Mouse (Mus musculus) intestine, embryonic 14.5 days (tissue): ENCODE data around the gene Narfl. TPM values are rescaled to one million over a fixed set of nuclear protein-coding genes. Genes with fewer than 3 reads are reported as not detected.
A peak's percentile ranks its signal among the peaks of the same experiment; 100 is the strongest.

ENCODE experiments used
- ATAC-seq: fragments of 200-750 bp; cut with Nextera tagmentation; replicated peaks from 2 replicates; pipeline ENCODE4 v1.8.0; 2017; ENCODE audit warnings: low read depth, moderate number of reproducible peaks, moderate TSS enrichment, moderate library complexity; ENCODE audit not compliant: low FRiP score, low TSS enrichment
- DNase-seq: peaks from one replicate; pipeline ENCODE4 v3.0.0-alpha.2; 2018; ENCODE audit warnings: low spot score
- H3K27ac ChIP-seq: fragments of 300-500 bp; sonication (generic); 2 replicates; pipeline ENCODE4 v1.5.1; 2014; ENCODE audit warnings: low read depth, mild to moderate bottlenecking, control low read depth
- H3K27me3 ChIP-seq: fragments of 300-500 bp; sonication (generic); replicated peaks from 2 replicates; pipeline ENCODE4 v1.6.1; 2014; ENCODE audit warnings: low read length, control low read depth; ENCODE audit not compliant: control insufficient read depth, insufficient read depth
- H3K36me3 ChIP-seq: fragments of 300-500 bp; sonication (generic); 2 replicates; pipeline ENCODE4 v1.6.1; 2014; ENCODE audit warnings: low read length, control low read depth; ENCODE audit not compliant: control insufficient read depth, insufficient read depth
- H3K4me1 ChIP-seq: fragments of 300-500 bp; sonication (generic); replicated peaks from 2 replicates; pipeline ENCODE4 v1.6.1; 2014; ENCODE audit warnings: low read length, control low read depth, mixed read lengths; ENCODE audit not compliant: control insufficient read depth, insufficient read depth
- H3K4me2 ChIP-seq: fragments of 300-500 bp; sonication (generic); 2 replicates; pipeline ENCODE4 v1.6.1; 2014; ENCODE audit warnings: low read length
- H3K4me3 ChIP-seq: fragments of 300-500 bp; sonication (generic); 2 replicates; pipeline ENCODE4 v1.5.1; 2014; ENCODE audit warnings: low read depth, low read length, control low read depth, mixed read lengths
- H3K9ac ChIP-seq: fragments of 300-500 bp; sonication (generic); 2 replicates; pipeline ENCODE4 v1.6.1; 2014; ENCODE audit warnings: mild to moderate bottlenecking, low read length
- H3K9me3 ChIP-seq: fragments of 300-500 bp; sonication (generic); 2 replicates; pipeline ENCODE4 v1.6.1; 2016; ENCODE audit warnings: low read length, control low read depth; ENCODE audit not compliant: control insufficient read depth
- WGBS: fragments of 180-500 bp; shearing (Covaris S2); extraction: QIAGEN DNeasy Blood & Tissue Kit; methylation state at CpG from one replicate; pipeline ENCODE4 v1.1.7; 2014; 5-methylcytosine and 5-hydroxymethylcytosine counted together
- polyA plus RNA-seq: library from polyadenylated mRNA; unstranded; fragments of >200 nt; fragmentation: Nextera tagmentation; extraction: Ambion mirVana; gene quantifications from 2 replicates; pipeline ENCODE4 v1.2.1, GENCODE M21; 2014

Gene Narfl
- polyA plus RNA-seq, 1 experiment from 2014 or later = 25.2 TPM

DNA sequence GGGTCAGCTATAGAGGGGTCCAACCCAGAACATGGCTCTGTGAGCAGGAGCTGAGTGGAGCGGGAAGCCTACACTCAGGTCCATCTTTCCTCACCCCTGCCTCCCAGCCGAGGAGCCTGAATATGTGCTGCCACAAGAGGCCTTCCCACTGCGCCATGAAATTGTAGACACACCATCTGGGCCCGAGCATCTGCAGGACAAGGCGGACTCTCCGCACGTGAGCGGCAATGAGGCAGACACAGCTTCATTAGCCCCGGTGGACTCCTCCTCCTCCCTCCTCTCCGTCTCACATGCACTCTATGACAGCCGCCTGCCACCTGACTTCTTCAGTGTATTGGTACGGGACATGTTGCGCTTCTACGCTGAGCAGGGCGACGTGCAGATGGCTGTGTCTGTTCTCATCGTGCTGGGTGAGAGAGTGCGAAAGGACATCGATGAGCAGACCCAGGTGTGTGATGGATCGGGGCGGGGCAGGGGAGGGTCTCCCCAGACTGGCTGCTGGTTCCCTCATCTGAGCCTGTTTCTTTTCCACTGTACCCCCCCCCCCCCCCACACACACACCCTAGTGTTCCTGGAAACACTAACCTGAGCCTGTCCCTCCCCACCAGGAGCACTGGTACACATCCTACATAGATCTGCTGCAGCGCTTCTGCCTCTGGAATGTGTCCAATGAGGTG lies 54.1 kb downstream of the Narfl start:
- Histone ChIP-seq H3K4me2 (no peak overlapping the region), H3K27me3 (no peaks in the 10 kb centered on the region), H3K27ac (no peak overlapping the region), H3K4me3 (no peak overlapping the region), H3K9me3 (no peaks in the 10 kb centered on the region), H3K4me1 (peaks cover 45% of the 10 kb centered on the region), H3K9ac (no peak overlapping the region), H3K36me3 (peaks cover 45% of the 10 kb centered on the region)
- no peak for ATAC-seq
- DNase-seq = no peak
- WGBS = 96% methylated on average over 22 of the region's 22 CpGs

GRCm38 (mm10) chr17:25828223-25828594 lies 54.6 kb downstream of the Narfl start:
- H3K9me3 ChIP-seq = no peaks in the 10 kb centered on the region
- peak overlapping the region; percentile 69 for H3K4me3 ChIP-seq
- no peak overlapping the region for H3K9ac ChIP-seq
- H3K27me3 ChIP-seq = no peaks in the 10 kb centered on the region
- peak overlapping the region; percentile 85 for H3K4me2 ChIP-seq
- ATAC-seq = no peak
- H3K36me3 ChIP-seq = peaks cover 45% of the 10 kb centered on the region
- no peak for DNase-seq
- H3K27ac ChIP-seq = peak overlapping the region; percentile 82
- 84% methylated on average over 8 of the region's 8 CpGs for WGBS
- peaks cover 45% of the 10 kb centered on the region for H3K4me1 ChIP-seq

DNA sequence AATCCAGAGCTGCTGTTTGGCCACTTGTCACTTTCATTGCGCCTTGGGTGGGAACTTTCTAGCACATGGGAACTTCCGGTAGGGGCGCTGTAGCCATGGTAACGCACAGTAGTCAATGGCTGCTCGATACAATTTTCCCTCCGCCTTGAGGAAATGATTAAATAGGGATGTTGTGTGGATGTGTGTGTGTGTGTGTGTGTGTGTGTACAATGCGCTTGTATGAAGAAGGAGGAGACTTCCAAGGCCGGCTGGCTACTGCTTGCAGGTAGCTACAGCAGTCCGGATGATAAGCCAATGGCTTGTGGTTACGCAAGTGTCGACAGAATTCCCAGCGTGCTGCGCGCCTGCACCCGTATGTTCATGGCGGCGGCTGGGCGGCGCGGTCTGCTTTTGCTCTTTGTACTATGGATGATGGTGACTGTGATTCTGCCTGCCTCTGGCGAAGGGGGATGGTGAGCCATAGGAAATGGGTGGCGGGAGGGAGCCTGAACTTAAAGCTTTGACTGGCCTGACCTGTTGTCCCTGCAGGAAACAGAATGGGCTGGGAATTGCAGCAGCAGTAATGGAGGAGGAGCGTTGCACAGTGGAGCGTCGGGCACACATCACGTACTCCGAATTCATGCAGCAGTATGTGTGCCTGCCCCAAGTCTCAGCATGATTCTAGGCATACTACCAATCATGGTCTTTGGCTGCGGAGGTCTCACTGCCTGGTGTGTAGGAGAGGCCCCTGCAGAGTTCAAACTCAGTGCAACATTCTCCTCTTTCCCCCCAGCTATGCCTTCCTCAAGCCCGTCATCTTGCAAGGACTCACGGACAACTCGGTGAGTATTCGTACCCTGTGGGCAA lies 55.4 kb downstream of the Narfl start, which contains the start of gene Jmjd8:
Gene Jmjd8, plus strand, starts transcription at position 156 of the 846 bp plus-strand sequence.
- Histone ChIP-seq H3K4me2 (peak within 1 kb of the TSS; percentile 85), H3K27ac (peak within 1 kb of the TSS; percentile 82), H3K9ac (peak within 1 kb of the TSS; percentile 68), H3K36me3 (peaks cover 45% of the 10 kb centered on the region), H3K4me1 (peaks cover 47% of the 10 kb centered on the region), H3K27me3 (no peaks in the 10 kb centered on the region), H3K9me3 (no peaks in the 10 kb centered on the region), H3K4me3 (peak within 1 kb of the TSS; percentile 69)
- peak; percentile 90 for DNase-seq
- 1% methylated on average over 32 of the region's 32 CpGs for WGBS
- ATAC-seq = peak; percentile 32

DNA sequence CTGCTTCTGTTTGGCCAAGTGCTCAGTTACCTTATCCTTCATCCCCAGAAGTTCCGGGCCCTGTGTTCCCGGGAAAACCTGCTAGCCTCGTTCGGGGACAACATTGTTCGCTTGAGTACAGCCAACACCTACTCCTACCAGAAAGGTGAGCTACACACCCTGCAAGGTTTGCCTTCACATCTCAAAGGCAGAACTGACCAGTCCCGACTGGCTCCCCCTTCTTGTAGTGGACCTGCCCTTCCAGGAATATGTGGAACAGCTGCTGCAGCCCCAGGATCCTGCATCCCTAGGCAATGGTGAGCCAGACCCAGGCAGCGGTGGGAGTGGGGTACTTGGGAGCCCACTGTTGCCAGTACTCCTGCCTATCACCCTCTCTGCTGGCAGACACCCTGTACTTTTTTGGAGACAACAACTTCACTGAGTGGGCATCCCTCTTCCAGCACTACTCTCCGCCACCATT lies 56.0 kb downstream of the Narfl start:
- Histone ChIP-seq H3K27me3 (no peaks in the 10 kb centered on the region), H3K4me3 (peak overlapping the region; percentile 69), H3K4me2 (peak overlapping the region; percentile 85), H3K9ac (peak overlapping the region; percentile 68), H3K4me1 (peaks cover 47% of the 10 kb centered on the region), H3K36me3 (peaks cover 45% of the 10 kb centered on the region), H3K27ac (peak overlapping the region; percentile 82), H3K9me3 (no peaks in the 10 kb centered on the region)
- ATAC-seq (no peak), DNase-seq (no peak)
- 38% methylated on average over 8 of the region's 8 CpGs for WGBS

GRCm38 (mm10) chr17:25830200-25830753 lies 56.7 kb downstream of the Narfl start:
- 77% methylated on average over 4 of the region's 4 CpGs for WGBS
- ATAC-seq (no peak), DNase-seq (no peak)
- peaks cover 49% of the 10 kb centered on the region for H3K36me3 ChIP-seq
- H3K9ac ChIP-seq = no peak overlapping the region; the same call in 1 of the 2 replicates
- H3K9me3 ChIP-seq = no peaks in the 10 kb centered on the region
- H3K27ac ChIP-seq = no peak overlapping the region
- H3K4me2 ChIP-seq = peak overlapping the region; percentile 85
- H3K27me3 ChIP-seq = no peaks in the 10 kb centered on the region
- H3K4me3 ChIP-seq = no peak overlapping the region
- peaks cover 44% of the 10 kb centered on the region for H3K4me1 ChIP-seq

- Histone ChIP-seq H3K4me2 (peak overlapping the region; percentile 97; the same call in 1 of the 2 replicates), H3K36me3 (peaks cover 46% of the 10 kb centered on the region), H3K4me1 (peaks cover 44% of the 10 kb centered on the region), H3K27ac (no peak overlapping the region), H3K9me3 (no peaks in the 10 kb centered on the region), H3K9ac (no peak overlapping the region), H3K27me3 (no peaks in the 10 kb centered on the region), H3K4me3 (no peak overlapping the region)
- ATAC-seq (no peak), DNase-seq (no peak)
- WGBS = 84% methylated on average over 14 of the region's 14 CpGs
Measured at GRCm38 (mm10) chr17:25830806-25831431, 57.3 kb downstream of the Narfl start.

- WGBS = 52% methylated on average over 21 of the region's 21 CpGs
- Histone ChIP-seq H3K4me1 (peaks cover 51% of the 10 kb centered on the region), H3K4me3 (peak overlapping the region; percentile 61), H3K9ac (peak overlapping the region; percentile 68), H3K27me3 (no peaks in the 10 kb centered on the region), H3K27ac (peak overlapping the region; percentile 94), H3K9me3 (no peaks in the 10 kb centered on the region), H3K36me3 (peaks cover 40% of the 10 kb centered on the region), H3K4me2 (peak overlapping the region; percentile 97)
- DNase-seq (no peak), ATAC-seq (no peak)
Measured at GRCm38 (mm10) chr17:25831451-25832281, 58.1 kb downstream of the Narfl start.
